Mouse (Mus musculus): ENCODE measurements around the gene Polr1a.

Gene Polr1a

DNA sequence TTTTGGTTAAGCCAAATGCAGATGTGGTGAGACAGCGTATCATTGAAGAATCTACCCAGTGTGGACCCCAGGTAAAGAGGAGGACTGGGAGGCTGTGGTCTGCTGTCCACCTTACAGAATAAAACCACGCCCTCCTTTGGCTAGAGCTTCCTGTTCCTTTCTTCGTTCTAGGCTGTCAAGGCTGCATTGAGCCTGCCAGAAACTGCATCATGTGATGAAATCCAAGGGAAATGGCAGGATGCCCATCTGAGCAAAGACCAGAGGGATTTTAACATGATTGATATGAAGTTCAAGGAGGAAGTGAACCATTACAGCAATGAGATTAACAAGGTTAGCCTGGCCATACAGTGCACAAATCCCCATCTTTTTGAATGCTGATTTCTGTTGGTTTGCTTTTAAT is 41.7 kb downstream of the Polr1a start:
- no peak for DNase-seq (ENCODE audit: low spot score)

- DNase-seq (ENCODE audit: low spot score) = no peak
Observed at GRCm38 (mm10) chr6:71951192-71951591, 42.3 kb downstream of the Polr1a start.

- no peak for DNase-seq (ENCODE audit: low spot score)
Observed at GRCm38 (mm10) chr6:71962119-71962518, 53.3 kb downstream of the Polr1a start.

- DNase-seq (ENCODE audit: low spot score) = no peak
Observed at GRCm38 (mm10) chr6:71962706-71963105, 53.9 kb downstream of the Polr1a start.

DNA sequence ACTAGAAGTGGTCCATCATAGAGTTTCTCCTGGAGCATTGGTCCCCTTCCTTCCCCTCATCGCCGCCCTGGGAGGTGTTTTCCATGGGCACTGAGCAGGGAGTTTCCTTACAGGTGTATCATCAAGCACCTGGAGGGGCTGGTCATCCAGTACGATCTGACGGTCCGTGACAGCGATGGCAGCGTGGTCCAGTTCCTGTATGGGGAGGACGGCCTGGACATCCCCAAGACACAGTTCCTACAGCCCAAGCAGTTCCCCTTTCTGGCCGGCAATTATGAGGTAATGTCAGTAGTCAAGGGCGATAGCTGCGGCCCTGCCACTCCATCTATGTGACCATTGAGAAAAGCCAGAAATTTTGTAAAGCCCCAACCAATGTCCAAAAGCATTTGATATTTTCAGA is 54.7 kb downstream of the Polr1a start:
- no peak for DNase-seq (ENCODE audit: low spot score)

GRCm38 (mm10) chr6:71966683-71967303 is 57.9 kb downstream of the Polr1a start:
- DNase-seq (ENCODE audit: low spot score) = peak; percentile 42

DNA sequence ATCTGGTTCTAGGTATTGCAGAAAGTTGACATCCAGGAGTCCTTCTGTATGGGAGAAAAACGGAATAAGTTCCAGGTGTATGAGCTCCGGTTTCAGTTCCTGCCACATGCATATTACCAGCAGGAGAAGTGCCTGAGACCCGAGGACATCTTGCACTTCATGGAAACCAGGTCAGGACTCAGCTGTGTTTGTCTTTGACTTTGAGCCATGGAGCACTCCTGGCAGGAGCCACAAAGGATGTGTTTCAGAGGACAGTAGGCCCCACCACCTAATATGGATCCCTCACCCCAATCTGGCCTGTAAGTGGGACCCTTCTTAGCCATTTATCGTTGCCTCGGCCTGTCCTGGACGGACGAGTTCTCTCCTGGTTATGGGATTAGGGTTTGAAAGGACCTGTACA is 59.0 kb downstream of the Polr1a start:
- no peak for DNase-seq (ENCODE audit: low spot score)

DNA sequence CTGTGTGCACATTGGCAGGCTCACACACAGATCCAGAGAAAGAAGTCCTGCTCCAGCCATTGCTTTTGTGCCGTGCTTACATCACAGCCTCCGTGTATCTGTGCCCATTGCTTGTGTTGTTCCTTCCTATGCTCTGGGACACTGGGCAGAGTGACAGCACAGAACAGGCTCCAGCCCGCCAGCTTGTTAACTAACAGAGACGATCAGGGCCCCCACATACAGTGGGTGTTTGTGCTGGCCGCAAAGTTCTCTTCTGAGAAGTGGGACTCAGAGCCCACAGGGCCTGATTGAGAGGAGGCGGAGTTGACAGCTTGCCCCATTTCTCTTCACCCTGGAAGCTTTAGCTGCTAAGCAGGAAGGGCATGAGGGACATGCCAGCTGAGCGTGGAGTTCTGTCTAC is 60.6 kb downstream of the Polr1a start:
- peak; percentile 37 for DNase-seq (ENCODE audit: low spot score)

GRCm38 (mm10) chr6:71970154-71970553 is 61.3 kb downstream of the Polr1a start:
- peak; percentile 39 for DNase-seq (ENCODE audit: low spot score)

DNA sequence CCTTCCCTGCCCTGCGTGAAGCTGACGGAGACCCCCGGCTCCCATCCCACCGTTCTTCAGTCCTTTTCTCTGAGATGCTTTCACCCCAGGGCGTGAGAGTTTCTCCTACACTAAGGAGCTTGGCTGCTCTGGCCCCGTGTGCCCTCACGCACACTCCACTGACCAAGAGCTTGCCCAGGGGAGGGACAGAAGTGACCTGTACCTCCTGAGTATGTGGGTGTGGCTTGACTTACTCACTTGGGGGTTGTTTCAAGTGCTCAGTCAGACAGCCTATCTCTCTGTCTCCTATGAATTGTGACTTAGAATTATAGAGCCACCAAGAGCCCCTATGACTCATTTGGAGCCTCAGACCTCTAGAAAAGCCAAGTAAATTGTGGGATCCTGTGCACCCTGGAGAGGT is 67.7 kb downstream of the Polr1a start:
- DNase-seq (ENCODE audit: low spot score) = no peak

- peak; percentile 22 for DNase-seq (ENCODE audit: low spot score)
Observed at GRCm38 (mm10) chr6:71980165-71980564, 71.3 kb downstream of the Polr1a start.

GRCm38 (mm10) chr6:71980587-71980986 is 71.7 kb downstream of the Polr1a start:
- no peak for DNase-seq (ENCODE audit: low spot score)

DNA sequence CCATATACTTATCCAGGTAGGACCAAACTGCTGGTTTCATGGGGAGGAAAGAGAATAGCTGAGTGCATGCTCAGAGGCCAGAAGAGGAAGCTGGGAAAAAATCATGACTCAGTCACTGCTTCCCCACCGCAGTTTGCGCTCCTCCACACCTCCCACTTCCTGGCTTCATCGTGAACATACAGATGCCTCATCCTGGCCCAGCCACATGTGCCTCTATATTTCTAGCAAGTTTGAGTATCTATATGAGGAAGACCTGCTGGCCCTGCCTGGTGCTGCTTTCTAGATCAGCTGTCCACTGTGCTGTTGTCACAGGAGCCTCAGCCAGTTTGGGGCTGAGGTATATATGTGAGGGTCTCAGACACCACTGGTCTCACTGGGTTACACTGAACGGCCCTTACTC is 72.6 kb downstream of the Polr1a start:
- no peak for DNase-seq (ENCODE audit: low spot score)

DNA sequence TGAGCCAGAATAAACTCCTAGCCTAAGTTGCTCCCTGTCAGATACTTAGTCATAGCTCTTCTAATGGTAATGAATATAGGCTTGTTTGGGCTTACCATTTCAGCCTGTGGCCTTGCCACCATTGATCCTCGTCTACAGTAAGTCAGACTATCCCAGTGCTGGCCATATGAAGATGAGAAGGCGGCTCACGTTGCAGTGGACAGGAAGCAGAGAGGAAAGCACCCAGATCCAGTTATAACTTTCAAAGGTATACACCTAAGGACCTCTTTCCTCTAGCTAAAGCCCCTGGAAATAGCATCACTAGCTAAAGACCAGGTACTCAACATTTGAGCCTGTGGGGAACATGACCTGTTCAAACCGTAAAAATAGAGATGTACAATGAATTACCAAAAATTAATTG is 77.1 kb downstream of the Polr1a start:
- DNase-seq (ENCODE audit: low spot score) = no peak

DNA sequence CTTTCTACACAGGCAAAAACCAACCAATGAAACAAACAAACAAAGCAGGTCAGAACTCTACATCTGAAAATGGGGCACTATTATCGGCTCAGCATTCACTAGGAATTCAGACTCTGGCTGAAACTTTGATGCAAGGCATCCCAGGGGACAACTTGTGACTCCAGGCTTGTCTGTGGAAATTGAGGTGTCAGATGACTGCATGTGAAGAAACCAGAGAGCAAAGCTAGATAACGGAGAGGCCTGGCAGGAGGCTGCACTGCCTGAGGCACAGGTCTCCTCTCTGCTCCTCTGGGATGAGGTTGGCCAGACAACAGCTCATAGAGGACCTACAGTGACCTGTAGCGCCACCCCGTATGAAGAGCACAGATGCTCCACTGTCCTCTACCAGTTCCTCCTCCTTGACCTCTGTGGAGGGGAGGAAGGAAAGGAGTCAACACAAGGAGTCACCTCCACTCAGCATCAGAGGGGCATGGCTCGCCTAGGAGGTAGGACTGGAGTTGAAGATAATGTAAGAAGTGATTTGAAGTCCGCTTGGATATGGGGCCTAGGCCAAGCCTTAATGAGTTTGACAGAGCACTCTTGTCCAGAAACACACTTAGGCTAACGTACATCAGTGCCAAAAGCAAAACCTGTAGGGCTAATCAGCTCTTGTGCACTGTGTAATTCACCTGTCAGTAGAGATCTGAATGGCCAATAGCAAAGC is 78.8 kb downstream of the Polr1a start:
- DNase-seq (ENCODE audit: low spot score) = no peak

GRCm38 (mm10) chr6:71989647-71990351 is 80.9 kb downstream of the Polr1a start:
- DNase-seq (ENCODE audit: low spot score) = peak; percentile 54

DNA sequence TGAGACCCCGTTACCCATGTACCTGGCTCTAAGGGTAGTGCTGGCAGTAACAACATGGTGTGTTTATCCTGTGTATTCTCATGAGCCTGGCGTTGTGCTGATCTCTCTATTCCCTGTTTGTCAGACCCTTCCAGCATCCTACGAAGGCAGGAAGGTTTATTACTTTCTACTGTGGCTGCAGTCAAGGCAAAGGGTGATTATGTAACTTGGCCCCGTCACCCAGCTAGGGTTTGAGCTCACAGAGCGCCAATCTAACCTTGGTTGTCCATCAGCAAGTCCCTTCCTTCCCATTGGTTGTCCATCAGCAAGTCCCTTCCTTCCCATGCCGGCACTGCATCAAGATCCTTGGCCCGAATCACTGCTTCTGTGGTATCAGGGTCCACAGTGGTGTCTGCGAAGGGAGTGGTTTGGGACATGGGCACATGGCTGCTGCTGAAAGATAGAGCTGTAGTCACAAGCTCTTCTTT is 81.6 kb downstream of the Polr1a start:
- DNase-seq (ENCODE audit: low spot score) = peak; percentile 48

- DNase-seq (ENCODE audit: low spot score) = peak; percentile 70
Observed at GRCm38 (mm10) chr6:71991190-71991932, 82.5 kb downstream of the Polr1a start.

DNA sequence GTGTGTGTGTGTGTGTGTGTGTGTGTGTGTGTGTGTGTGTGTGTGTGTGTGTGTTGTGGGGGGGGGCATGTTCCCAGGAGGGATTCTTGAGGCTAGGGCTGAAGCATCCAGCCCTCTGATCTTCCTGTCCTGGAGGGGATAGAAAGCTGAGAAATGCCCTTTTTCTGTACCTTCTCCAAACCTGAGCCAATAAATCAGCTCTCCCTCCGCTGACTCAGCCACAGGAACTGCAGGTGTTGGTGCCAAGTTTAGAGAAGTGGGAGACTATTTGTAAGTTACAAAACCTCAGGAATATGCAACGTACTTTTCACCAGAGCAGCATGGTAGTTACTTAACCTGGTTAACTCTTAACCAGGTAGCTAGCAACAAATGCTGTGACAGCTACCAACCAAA is 83.1 kb downstream of the Polr1a start:
- DNase-seq (ENCODE audit: low spot score) = no peak

DNA sequence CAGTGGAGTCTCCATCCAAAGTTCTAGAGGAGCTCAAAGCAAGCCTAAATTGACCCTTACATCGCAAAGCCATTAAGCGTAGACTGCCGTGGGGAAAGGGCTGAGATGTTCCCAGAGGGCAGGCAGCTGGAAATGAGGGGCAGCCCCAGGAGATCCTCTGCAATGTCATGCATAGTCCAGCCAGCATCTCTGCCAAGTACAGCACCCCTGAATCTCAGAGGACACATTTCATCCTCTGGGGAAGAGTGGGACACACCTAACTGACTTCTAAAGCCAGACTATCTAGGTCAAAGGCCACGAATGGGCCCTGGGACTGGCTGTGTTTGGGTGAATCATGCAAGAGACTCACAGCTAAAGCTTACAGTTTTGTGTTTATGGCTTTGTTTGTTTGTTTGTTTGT is 85.2 kb downstream of the Polr1a start:
- DNase-seq (ENCODE audit: low spot score) = no peak

DNA sequence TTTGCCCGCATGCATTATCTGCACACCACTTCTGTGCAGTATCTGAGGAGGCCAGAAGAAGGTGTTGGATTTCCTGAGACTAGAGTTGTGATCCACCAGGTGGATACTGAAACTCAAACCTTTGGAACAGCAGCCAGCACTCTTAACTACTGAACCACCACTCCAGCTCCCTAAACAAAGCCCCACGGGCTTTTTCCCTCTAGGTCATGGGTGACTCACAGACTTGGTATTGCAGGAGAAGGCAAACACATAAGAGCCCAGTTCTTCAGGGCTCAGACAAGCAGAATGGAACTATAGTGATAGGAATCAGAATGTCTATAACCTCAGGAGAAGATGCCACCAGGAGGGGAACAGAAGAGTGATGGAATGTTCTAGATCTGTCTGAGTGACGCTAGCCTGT is 86.2 kb downstream of the Polr1a start:
- no peak for DNase-seq (ENCODE audit: low spot score)

- DNase-seq (ENCODE audit: low spot score) = no peak
Observed at GRCm38 (mm10) chr6:71997215-71997614, 88.4 kb downstream of the Polr1a start.

Data from testis, postnatal 10 days (tissue).